Mouse (Mus musculus) thymus, postnatal 4 days (tissue): Measurements from ENCODE around the gene Pth.

Experiments used
- DNase-seq: peaks from one replicate; pipeline ENCODE4 v3.0.0; 2021

The Pth gene

DNA sequence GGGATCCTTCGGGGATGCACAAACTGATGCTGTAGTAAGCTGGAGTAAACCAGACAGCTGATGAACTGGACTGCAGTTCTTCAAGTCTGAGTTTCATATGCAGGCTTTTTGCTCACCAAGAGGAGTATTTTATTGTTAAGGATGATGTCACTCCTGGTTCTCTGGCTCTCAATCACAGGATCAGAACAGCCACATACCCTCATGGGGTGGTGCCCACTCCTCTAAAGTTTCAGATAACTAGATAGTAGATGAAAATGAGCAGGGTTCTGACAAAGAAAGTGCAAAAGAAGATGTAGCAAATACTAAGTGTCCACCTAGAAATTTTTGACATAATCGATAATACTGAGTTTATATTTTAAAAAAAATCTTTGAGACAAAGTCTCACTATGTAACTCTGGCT, at the start of gene Pth:
Pth (minus strand) TSS at position 101 of the 400 bp plus-strand sequence.
- DNase-seq = no peak

DNA sequence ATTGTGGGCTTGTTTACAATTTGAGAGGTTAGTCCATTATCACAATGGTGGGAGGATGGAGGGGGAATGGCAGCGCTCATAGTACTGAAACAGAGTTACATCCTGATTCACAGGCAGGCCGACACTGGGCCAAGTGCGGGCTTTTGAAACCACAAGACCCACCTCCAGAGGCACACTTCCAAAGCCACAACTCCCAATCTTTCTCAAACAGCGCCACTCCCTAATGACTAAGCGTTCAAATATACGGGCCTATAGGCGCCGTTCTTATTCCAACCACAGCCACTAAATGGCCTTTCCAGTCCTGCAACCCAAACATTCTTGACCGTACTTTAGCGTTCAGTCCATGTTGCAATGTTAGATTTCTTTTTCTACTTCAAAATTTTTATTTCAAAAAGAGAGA, 47.9 kb upstream of the Pth start:
- no peak for DNase-seq

DNA sequence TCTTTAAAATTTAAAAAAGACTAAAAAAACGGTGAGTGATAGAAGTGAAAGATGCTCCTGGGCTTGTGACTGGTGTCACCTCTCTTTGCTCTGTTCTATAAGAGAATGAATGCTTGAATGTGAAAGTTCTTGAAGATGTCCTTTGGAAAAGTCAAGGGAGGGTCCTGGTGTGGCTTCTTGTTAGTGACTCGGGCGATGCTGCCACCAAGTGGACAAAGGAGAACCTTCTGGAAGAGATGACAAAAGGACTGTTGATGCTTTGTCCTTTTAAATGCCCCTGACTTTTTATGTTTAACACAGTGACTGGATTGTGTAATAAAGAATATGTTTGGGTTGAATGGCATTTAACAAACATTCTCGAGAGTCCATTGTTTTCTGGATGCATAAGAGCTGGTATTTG, 45.9 kb upstream of the Pth start:
- DNase-seq = peak; percentile 75

DNA sequence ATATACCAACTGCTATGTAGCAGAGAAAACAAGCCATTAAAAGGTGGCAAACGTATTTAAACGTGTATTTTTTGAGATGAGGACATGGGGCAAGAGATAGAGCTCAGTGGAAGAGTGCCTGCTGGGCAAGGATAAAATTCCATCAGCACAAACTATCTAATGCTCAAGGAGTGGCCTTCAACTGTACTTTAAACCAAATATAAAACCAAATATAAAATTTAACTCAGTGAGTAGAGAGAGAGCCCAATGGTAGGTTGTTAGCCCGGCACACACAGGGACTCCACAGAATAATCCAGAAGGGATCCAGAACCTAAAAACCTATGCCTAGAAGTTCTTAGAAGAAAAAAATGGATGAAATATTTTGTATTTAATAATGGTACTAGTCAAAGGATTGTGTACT, 45.1 kb upstream of the Pth start:
- DNase-seq = no peak

DNA sequence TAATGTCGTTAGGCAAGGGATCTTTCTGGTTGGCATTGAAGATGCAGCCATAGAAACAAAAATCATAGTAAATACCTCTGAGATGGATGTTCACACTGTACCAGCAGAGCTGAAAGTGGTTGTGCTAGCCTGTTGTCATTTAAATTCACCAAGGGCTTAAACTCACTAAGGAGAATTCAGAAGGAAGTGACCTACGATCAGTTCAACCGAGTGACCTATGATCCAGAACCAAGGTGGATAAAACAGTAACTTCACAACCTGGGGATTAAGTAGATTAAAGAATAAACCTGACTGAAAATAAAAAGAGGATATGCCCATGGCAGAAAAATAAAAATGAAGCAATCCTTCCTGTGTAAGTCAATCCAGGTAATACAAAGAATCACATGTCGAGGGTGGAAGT, 44.5 kb upstream of the Pth start:
- DNase-seq = no peak

DNA sequence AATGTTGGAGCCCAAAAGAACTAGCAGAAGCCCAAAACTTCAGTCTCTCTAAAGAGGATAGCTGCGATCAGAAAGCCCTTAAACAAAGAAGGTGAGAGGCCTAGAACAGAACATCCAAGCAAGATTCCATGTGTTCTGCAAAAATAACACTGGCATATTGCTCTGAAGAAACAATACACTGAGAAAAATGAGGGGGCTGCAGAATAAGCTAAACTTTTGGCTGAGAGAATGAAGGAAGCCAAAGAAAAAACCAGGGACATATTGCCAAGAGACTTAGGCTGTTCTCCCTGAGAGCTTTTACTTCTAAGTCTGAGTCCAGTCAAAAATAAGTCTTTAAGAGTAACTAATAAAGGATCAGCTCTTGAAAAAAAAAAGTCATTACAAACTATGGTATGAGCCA, 32.4 kb upstream of the Pth start:
- DNase-seq = no peak

DNA sequence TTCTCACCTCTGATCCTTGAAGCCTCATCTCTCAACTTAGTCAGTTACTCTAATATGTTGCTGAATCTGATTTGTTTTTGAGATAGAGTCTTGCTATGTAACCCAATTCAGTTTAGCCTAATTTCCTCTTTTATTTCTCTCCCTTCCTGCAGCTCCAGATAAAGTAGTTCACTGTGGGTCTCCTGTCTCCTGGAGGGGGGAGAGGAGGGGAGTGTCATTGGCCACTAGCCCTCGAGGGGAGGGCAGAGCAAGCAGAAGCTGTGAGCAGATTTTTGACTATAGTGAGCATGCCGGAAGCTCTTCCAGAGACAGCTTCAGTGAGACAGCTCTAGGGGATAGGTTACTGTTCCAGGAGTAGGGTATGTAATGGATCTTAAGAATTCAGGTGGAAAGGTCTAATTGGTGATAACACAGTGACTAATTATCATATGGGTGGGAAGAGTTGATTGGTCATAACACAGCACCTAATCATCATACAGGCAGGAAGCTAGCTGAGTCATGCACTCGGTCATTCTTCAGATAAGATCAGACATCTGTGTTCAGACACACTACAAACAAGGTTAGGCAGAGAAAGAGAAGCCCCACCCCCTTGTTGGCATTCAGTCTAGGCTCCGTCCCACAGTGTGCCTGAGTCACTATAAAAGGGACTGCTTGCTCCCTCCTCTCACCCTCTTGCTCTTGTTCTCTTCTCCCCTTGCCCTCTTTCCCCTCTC, 30.9 kb upstream of the Pth start:
- DNase-seq = peak; percentile 56

DNA sequence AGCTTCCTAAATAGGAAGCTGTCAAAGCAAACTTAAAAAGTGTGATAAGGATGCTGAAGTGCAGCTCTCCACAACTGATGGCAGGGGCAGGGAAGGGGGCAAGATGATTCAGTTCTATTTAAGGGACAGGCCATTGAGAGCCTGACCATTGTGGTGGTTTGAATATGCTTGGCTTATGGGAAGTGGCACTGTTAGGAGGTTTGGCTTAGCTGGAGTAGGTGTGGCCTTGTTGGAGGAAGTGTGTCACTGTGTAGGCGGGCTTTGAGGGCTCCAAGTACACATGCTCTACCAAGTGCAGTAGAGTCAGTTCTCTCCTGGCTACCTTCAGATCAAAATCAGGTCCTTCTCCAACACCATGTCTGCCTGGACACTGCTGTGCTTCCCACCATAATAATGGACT, 28.2 kb upstream of the Pth start:
- DNase-seq = no peak

DNA sequence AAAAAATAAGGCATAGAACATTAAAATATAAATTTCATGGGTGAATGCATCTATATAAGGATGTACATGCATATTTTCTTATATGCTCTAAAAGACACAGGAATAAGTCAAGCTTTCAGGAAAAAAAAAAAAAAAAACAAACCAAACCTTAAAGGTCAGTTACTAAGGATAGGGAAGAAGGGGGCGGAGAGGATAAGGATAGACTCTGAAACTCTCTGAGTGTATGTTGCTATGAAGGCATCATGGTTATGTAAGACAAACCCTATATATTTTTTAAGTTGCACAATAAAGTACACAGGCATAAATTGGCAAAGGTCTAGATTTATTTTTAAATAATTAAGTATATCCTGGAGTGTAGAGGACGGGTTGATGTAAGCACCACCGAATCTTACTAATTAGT, 26.9 kb upstream of the Pth start:
- DNase-seq = no peak

DNA sequence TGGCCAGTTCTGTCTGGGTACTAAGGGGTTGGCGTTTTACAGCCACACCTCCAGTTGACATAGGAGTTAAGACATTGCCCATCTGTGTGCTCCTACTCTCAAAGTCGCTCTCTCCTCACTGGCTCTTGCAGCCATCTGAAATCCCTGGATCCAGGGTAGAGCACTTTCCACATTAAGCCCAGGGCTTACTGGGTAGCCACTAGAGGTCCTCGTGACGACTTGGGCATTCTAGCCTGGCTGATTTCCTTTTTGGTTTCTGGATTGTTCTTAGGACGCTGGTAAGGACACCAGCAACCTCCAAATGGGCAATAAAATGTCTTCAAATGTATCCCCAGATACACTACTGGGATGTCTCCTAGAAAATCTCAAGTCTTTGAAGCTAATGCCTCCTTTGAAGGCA, 20.3 kb upstream of the Pth start:
- no peak for DNase-seq

DNA sequence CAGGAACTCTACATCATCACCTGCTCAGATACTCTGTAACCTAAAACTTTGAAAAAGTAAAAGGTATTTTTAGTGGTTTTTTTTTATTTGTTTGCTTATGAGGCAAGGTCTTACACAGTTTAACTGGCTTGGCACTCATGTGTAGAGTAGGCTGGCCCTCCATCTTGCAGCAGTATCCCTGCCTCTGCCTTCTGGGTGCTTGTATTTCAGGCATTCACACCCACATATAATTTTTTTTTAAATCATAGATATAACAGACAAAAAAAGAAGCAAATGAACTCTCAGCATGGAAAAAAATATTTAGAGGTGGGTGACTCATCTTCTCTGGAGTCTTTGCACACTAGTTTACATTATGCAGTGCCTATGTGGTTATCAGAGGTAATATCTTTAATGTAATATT, 9.7 kb upstream of the Pth start:
- DNase-seq = no peak

DNA sequence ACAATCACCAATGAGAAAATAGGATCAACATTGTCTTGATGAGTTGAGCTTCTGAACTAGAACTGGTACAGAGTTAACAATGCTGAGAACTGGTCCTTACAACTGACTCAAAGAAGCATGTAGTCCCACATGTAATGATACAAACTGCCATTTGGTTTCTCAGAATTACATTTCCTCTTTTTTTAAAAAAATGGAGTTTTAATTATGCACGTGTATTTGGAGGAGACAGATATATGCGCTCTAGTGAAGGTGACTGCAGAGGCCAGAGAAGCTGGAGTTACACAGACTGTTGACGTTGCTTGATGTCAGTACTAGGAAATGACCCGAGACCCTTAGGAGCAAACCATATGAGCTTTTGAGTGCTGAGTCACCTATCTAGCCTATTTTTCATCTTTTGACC, 8.3 kb upstream of the Pth start:
- no peak for DNase-seq

DNA sequence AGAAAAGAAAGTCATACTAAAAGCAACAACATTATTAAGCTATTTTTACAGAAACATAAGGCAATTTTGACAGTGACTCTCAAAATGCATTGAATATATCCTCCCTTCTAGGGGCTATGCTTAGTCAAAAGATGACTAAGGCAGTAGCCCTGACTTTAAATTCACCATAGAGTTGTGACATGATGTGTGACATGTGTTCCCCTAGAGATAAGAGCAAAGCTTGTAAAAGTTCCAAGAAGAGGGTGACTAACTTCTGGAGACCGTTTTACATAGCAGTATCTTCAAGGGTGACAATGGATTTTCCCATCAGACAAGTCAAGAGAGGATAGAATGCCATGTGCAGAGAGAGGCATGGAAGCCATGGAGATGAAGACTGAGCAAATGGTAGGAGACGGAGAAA, 3.2 kb upstream of the Pth start:
- DNase-seq = no peak

DNA sequence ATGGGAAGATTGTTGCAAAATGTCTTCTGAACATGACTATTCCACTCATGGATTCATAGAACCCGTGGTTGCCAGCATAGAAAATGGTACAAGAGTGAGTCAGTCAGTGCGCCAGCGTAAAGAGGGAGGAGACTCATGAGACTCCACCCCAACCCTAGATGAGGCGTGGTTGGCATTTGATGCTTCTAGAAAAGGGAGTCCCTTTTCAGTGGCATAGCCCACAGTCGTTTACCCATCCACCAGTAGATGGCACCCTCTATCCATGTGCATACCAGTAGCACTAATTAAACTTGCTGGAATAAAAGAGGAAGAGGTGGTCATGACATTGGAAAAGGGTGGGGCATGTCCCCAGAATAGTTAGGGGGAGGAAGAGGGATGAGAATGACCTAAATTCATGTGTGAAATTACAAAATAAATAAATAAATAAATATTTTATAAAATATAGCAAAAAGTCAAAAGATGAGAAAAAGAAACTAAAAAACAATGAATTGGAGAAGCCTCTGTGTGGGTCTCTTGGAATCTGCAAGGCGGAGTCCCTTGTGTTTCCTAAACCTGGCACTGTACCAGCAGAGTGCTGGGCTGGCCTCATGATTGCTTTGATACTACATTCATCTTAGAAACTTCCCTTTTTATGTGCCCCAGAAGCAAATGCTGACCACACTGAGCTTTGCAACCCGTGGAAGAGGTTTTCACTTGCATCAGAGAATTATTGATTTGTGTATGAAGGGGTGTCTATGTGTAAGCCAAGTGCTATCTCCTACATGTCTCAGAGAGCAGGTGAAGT, 10.3 kb downstream of the Pth start:
- DNase-seq = peak; percentile 76

DNA sequence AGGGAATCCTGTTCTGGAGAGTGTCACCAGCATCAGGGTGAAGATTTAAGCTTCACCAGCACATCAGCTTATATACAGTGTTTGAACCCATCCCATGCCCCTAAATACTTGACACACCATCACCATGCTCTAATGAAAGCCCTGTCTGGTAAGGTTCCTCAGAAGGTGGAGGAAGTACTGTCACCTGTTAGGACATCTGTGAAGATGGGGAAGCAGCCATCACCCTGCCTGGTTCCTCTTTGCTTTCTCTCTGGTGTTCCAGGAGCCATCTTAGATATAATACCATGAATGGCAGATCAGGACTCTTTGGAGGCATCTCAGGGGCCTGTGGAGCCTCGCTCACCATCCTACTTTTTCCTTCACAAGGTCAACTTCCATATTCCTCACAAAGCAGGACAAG, 15.7 kb downstream of the Pth start:
- DNase-seq = no peak

DNA sequence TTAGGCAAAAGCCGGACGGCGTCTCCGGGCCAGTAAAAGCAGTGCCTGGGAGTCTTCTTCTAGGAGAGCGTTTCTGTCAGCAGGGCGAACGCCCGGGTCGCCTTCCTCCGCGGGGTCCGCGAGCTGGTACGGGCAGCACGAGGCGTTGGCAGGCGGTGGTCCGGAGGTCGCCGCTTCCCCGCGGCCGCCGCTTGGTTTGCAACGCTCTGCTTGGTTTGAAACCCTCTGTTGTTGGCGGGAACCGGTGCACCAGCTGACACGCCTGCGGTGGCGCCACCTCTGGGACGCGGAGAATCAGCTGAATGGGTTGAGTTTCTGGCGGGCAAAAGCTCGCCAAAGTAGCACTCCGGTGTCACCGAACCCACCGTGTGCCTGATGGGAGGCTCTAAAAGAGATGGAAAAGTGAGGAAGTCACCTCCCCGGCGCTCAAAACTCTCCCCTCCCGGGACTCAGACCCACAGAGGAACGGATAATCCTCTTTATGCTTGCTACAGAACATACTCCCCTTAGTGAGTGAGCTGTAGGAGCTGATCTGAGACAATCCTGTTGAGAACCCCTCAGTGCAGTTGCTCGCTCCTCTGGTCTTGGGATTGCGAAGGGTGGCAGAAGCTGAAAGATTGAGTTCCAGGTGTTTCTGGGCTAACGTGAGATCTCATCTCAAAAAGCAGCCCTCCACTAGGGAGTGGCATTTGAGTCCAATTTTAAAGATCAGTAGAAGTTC, 18.6 kb downstream of the Pth start:
- DNase-seq = peak; percentile 87

DNA sequence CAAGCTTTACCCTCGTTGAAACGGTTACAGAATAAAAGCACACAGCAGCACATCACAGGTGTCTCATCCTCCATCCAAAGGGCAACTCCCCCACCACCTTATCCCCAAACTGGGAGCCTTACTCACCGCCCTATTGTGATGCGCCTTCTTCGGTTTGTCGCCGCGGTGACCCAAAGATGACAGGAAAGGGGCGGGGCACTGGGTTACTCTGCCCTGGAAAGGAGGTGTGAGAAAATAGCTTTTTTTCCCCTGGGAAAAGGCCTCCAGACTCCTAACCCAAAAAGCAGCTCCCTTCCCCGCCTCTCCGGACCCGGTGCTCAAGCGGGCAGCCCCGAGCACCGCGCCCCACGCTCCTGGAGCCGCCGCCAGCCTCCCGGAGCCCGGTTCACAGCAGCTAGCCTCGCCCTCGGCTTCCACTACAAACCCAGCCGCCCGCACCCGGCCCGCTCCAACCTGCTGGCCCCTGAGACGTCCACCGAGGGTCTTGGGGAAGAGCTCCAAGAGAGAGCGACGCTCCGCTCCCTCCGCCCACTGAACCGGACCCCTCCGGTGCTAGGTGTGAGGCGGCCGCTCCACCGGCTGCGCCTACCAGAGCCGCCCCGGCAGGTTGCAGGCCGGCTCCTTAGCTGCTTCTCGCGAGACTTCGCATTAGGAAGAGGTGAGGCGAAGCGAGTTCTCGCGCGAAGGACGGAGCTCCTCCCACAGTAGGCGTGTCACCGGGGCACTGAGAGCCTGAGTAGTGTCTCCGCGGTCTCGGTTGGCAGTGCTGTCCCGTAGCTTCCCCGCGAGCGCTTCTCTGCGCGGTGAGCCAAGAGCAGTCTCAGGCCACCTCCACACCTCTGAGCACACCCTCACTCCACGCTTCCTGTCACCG, 19.4 kb downstream of the Pth start, which contains the start of gene Btbd10:
Btbd10 (minus strand) TSS at position 647 of the 874 bp plus-strand sequence.
- peak; percentile 99 for DNase-seq

DNA sequence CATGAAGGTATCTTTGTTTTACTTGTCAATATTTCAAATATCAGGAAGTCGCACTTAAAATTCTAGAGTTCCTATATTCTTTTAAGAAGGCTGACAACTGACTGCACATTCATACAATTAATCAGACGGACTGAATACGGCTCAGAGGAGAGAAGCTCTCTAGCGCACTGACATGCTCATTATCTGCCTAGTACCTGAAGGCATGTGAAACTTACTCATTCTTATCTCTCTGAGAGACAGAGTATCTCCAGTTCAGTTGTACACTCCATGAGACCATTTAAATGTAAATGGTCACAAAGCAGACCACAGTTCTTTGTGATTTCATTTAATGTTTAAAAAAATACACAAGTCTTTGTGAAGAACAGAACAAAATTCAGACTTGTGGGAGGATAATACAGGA, 20.9 kb downstream of the Pth start:
- no peak for DNase-seq

DNA sequence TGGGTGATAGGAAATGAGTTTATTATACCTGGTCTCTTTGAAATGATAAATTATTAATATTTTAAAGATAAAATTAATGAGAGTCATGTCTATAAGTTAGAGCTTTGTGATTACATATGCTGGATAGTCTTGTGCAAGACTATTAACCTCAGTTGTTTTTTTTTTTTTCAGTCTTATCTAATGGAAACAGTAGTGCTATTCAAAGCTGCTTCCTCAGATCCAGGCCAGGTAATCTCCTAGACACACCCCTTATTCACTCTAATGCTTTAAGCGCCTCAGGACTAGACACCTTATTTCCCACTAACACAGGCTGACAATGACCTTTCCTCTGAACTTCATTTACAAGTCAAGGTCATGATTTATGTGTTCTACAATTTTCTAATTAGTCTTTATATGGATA, 39.3 kb downstream of the Pth start:
- DNase-seq = no peak

DNA sequence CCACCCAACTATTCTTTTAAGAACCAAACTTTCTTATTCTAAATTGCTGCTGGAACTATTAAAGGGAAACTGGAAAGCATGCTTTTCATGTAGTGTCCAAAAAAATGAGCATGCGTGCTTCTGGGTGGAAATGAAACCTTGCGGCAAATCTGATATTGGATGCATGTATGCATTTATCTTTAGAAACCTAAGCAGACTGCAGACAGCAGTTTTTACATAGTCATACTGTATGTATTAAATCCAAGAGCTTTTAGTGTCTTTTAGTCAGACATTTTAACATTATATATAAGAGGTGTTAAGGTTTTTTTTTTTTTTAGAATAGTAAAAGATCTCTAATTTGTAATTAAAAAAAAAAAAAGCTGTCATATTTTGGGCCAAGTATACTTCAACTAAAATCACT, 40.7 kb downstream of the Pth start:
- DNase-seq = no peak

DNA sequence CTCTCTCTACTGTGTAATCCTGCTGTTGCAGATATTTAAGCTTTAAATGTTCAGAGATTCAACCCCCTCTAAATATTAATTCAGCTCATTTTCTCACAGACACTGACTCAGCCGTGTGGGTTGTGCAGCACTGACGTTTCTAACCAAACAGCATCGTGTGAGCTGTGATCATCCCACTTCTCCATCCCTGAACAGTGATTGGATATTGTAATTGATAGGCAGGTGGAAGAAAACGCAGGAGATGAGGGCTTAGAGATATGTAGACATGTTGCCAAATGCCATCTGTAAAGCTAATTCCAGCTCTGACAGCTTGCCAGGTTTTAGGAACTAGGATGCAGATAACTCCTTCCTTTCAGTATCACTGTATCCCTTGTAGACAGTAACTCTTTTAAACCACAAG, 41.1 kb downstream of the Pth start:
- DNase-seq = no peak
